Mouse (Mus musculus): ENCODE measurements around the gene Magi2. TPM values are rescaled to one million over a fixed set of nuclear protein-coding genes. Genes with fewer than 3 reads are reported as not detected.

The Magi2 gene
- polyA plus RNA-seq, 1 experiment from 2014 or later, result 22.3 TPM

DNA sequence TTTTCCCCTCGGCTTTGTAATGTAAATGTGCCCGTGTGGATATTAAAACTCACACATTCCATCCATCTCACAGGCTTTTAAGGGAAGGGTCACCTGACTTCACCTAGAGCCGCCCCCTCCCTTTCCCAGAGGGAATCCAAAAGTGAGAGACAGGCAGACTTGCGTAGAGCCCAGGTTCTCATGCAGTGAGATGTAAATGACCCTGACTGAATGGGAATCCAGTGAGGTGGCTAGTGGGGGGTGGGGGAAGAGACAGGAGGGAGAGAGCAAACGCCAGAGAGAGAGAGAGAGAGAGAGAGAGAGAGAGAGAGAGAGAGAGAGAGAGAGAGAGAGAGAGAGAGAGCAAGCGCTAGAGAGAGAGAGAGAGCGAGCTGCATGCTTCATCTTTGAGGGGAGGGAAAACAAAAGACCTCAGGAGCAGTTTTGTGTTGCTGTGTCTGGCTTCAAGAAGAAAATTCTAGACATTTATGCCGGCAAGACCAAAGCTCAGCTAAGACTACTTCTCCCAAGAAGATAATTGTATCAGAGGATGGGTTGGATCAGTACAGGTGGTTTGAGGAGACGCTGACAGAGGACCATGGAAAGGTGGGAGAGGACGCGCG is 680.6 kb downstream of the Magi2 start:
- ATAC-seq (ENCODE audit: low FRiP score), result peak; percentile 78
- under 1% methylated on average over 12 of the region's 12 CpGs for WGBS
- Histone ChIP-seq H3K27ac (peak overlapping the region; percentile 67), H3K27me3 (no peaks in the 10 kb centered on the region), H3K4me1 (peaks cover 14% of the 10 kb centered on the region), H3K9ac (peak overlapping the region; percentile 62), H3K4me3 (replicated peaks) (peak overlapping the region; percentile 53), H3K36me3 (replicated peaks) (no peaks in the 10 kb centered on the region), H3K4me2 (peak overlapping the region; percentile 73), H3K9me3 (no peaks in the 10 kb centered on the region)

DNA sequence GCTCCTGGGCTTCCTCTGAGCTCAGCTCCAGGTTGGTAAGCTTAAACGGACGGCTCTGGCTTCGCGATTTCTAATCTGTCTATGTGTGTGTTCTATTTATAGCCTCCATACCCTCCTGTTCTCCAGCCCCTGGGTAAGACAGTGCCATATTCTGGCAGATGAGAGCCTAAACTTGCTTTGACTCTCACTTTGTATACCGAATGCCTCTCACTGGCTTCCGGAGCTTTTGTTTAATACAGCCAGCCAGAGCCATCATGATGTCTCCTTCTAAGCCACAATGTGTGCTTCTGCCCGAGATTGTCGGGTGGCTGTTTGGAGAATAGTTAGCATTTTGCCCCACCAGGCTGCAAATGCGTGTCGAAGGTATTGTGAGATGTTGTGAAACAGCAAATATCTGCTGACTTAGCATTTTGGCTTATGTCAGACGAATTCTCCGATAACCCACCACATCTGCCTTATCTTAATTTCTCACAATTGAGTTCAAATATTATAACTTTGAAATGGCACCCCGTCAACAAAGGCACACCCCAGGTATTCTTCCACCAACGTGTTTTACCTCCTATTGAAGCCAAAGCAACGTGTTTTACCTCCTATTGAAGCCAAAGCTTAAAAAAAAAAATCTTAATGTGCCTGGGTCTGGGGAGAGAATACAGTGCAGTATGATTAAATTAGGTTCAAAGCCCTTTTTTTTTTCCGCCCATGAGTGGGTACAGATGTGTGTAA is 681.3 kb downstream of the Magi2 start:
- H3K36me3 ChIP-seq (replicated peaks), result no peaks in the 10 kb centered on the region
- H3K27me3 ChIP-seq, result no peaks in the 10 kb centered on the region
- no peaks in the 10 kb centered on the region for H3K9me3 ChIP-seq
- H3K4me1 ChIP-seq, result peaks cover 14% of the 10 kb centered on the region
- H3K27ac ChIP-seq, result peak overlapping the region; percentile 67
- peak overlapping the region; percentile 53 for H3K4me3 ChIP-seq (replicated peaks)
- ATAC-seq (ENCODE audit: low FRiP score), result peak; percentile 69
- peak overlapping the region; percentile 62 for H3K9ac ChIP-seq
- WGBS, result 4% methylated on average over 16 of the region's 16 CpGs
- peak overlapping the region; percentile 73 for H3K4me2 ChIP-seq

DNA sequence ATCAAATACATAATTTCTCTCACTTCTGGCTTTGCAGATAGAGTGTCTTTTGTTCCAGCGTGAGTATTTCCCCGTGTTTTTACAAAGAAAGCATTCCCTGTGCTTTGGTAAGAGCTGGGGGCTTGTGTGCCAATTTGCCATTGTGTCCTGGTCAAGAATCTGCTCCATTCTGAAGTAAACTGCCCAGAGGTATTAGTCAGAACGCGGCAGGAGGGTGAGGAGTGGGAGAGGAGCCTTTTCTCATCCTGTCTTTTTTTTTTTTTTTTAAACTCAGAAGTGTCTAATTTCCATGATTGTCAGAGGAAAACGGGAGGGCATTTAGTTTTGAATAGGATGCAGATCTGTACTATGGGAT is 681.8 kb downstream of the Magi2 start:
- ATAC-seq (ENCODE audit: low FRiP score), result no peak
- Histone ChIP-seq H3K36me3 (replicated peaks) (no peaks in the 10 kb centered on the region), H3K9me3 (no peaks in the 10 kb centered on the region), H3K4me3 (replicated peaks) (peak overlapping the region; percentile 53), H3K9ac (peak overlapping the region; percentile 62), H3K27ac (peak overlapping the region; percentile 67), H3K4me2 (peak overlapping the region; percentile 73), H3K4me1 (peaks cover 14% of the 10 kb centered on the region), H3K27me3 (no peaks in the 10 kb centered on the region)
- WGBS, result under 1% methylated on average over 5 of the region's 5 CpGs

DNA sequence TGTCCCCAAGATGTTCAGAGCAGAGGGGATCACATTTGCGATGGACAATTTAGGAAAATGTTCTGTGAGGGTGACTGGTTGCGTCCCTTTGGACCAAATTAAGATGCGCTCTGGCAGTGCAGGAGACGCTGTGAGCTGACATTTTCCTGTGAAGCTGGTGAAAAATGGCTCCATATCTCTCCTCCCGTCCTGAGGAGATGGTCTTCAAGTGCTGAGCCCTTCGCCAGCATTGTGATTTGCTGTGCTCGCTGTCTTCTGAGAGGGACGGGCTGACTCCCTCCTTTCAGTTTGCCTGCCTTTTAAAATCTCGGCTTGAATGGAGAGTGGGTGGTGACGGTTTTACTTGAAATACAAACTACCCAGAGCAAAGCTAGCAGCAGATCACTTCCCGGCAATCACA is 682.2 kb downstream of the Magi2 start:
- Histone ChIP-seq H3K27me3 (no peaks in the 10 kb centered on the region), H3K9me3 (no peaks in the 10 kb centered on the region), H3K27ac (peak overlapping the region; percentile 67), H3K4me2 (peak overlapping the region; percentile 73), H3K9ac (peak overlapping the region; percentile 62), H3K36me3 (replicated peaks) (no peaks in the 10 kb centered on the region), H3K4me1 (peaks cover 14% of the 10 kb centered on the region), H3K4me3 (replicated peaks) (peak overlapping the region; percentile 53)
- peak; percentile 28; the same call in 1 of the 2 replicates for ATAC-seq (ENCODE audit: low FRiP score)
- WGBS, result under 1% methylated on average over 11 of the region's 11 CpGs

DNA sequence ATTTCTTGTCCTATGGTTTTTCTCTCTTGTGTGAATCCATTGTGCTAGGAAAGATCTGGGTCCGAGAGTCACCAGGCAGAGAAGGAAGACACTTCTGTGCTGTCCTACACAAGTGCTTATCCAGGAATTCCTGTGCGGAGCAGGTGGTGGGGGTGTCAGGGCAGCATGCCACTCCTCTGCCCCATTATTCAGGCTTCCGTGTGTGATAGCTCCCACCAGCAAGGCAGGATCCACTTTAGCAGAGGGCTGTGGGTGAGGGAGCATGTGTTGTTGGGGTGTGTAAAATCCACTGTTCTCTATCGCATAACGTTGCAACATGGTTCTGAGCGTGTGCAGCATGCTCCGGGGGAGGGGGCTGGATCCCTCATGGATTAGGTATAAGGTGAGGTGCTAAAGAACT is 682.8 kb downstream of the Magi2 start:
- no peaks in the 10 kb centered on the region for H3K9me3 ChIP-seq
- H3K4me3 ChIP-seq (replicated peaks), result peak overlapping the region; percentile 53
- peaks cover 14% of the 10 kb centered on the region for H3K4me1 ChIP-seq
- no peaks in the 10 kb centered on the region for H3K27me3 ChIP-seq
- H3K4me2 ChIP-seq, result peak overlapping the region; percentile 73
- H3K27ac ChIP-seq, result no peak overlapping the region
- no peaks in the 10 kb centered on the region for H3K36me3 ChIP-seq (replicated peaks)
- H3K9ac ChIP-seq, result peak overlapping the region; percentile 62
- ATAC-seq (ENCODE audit: low FRiP score), result peak; percentile 13; the same call in 1 of the 2 replicates
- WGBS, result 61% methylated on average over 7 of the region's 7 CpGs

DNA sequence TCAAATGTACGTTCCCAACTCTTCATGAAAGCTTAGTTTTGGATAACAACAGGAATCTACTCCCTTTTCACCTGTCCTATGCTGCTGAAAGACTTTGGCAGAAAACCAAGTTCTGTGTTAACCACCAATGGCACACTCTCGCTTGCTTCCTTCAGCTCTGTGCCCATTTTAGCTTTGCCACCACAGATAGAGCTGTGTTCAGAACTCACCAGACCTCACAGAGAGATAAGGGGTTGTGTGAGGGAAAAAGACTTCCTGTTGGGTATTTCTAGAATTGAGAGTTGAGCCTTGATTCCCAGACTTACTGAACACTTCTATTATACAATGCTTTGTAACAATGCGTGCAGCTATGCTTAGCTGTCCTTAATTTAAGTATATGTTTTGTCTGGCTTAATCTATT is 705.3 kb downstream of the Magi2 start:
- Histone ChIP-seq H3K4me1 (no peaks in the 10 kb centered on the region), H3K36me3 (replicated peaks) (no peaks in the 10 kb centered on the region), H3K9ac (no peak overlapping the region), H3K27me3 (no peaks in the 10 kb centered on the region), H3K9me3 (no peaks in the 10 kb centered on the region), H3K4me2 (no peak overlapping the region), H3K27ac (no peak overlapping the region), H3K4me3 (replicated peaks) (no peak overlapping the region)
- no peak for ATAC-seq (ENCODE audit: low FRiP score)
- 81% methylated on average over 3 of the region's 3 CpGs for WGBS

DNA sequence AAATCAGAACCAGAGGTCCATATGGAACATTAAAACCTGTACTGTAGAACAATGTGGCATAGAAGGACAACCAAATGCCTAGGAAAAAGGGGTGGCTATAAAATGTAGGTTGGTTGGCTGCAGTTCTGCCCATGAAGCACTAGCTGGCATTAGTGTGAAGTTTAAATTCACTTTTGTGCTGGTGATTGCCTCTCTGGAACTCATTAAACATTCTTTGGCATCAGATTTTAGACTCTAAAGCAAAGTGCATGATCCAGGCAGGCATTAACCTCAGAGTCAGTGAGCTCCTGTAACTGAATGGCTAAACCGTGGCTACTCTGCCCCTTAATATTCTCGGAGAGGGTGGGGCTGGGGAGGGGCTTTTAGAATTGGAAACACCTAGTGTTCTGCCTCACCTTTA is 706.4 kb downstream of the Magi2 start:
- Histone ChIP-seq H3K4me3 (replicated peaks) (no peak overlapping the region), H3K9me3 (no peaks in the 10 kb centered on the region), H3K27ac (no peak overlapping the region), H3K27me3 (no peaks in the 10 kb centered on the region), H3K36me3 (replicated peaks) (no peaks in the 10 kb centered on the region), H3K4me2 (no peak overlapping the region), H3K9ac (no peak overlapping the region), H3K4me1 (no peaks in the 10 kb centered on the region)
- ATAC-seq (ENCODE audit: low FRiP score), result no peak
- 63% methylated on average over 2 of the region's 2 CpGs for WGBS

DNA sequence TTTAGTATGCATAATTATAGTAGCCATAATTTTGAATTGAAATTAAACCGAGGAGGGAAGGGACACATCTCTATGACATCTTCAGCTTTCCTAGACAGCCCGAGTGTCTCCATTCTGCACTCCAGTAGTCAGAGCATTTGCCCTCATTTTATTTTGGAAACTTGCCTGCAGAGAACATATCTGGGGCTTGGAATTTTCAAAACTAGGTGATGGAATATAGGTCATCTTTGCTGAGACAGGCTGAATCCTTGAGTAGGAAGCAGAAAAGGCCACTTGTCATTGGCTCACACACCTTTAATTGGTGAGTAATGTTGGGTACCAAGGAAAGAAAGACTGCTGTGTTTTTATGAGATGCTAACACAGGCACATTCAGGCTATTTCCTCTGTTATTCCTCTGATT is 724.3 kb downstream of the Magi2 start:
- no peaks in the 10 kb centered on the region for H3K4me1 ChIP-seq
- H3K36me3 ChIP-seq (replicated peaks), result no peaks in the 10 kb centered on the region
- H3K9me3 ChIP-seq, result no peaks in the 10 kb centered on the region
- H3K27ac ChIP-seq, result no peak overlapping the region
- no peak for ATAC-seq (ENCODE audit: low FRiP score)
- no peak overlapping the region for H3K4me2 ChIP-seq
- no peak overlapping the region for H3K9ac ChIP-seq
- 76% methylated on average over 2 of the region's 2 CpGs for WGBS
- H3K27me3 ChIP-seq, result no peaks in the 10 kb centered on the region
- H3K4me3 ChIP-seq (replicated peaks), result no peak overlapping the region

DNA sequence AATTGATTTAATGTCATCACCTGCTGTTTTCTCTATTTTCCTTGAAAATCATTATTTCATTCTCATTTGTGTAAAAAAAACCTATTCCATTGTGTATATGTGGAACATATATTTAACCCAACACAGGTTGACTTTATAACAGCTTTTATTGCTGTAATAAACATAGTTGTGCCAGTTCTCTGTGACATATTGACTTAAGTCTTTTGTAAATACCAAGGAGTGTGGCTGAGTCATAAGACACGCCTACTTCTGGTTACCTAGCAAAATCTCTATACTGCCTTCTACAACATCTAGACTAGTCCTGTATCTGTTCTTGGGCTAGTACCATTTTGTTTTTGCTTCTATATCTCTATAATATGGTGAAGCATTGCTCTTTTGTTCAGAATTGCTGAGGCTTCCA is 737.3 kb downstream of the Magi2 start:
- Histone ChIP-seq H3K36me3 (replicated peaks) (no peaks in the 10 kb centered on the region), H3K4me3 (replicated peaks) (no peak overlapping the region), H3K9ac (no peak overlapping the region), H3K27me3 (no peaks in the 10 kb centered on the region), H3K4me2 (no peak overlapping the region), H3K9me3 (no peaks in the 10 kb centered on the region), H3K27ac (no peak overlapping the region), H3K4me1 (no peaks in the 10 kb centered on the region)
- ATAC-seq (ENCODE audit: low FRiP score), result no peak
- WGBS, result 93% methylated on average over 1 of the region's 1 CpGs

DNA sequence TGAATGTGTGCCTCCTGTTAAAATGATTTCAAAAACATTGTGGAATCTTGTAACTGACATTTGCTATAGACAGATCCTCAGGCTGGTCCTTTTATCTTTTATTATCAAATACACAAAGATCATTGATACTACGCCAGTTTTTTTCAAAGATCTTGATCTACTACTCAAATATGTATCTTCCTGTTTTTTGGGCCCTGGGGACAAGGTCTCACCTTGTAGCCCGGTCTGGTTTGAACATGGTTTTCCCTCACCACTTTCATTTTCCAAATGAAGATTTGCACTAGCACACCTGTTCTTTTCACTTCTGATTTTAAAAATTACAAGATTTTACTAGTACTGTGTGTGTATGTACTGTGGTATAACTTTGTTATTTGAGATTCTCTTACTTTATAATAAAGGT is 745.9 kb downstream of the Magi2 start:
- Histone ChIP-seq H3K4me2 (no peak overlapping the region), H3K27me3 (no peaks in the 10 kb centered on the region), H3K4me3 (replicated peaks) (no peak overlapping the region), H3K36me3 (replicated peaks) (no peaks in the 10 kb centered on the region), H3K4me1 (no peaks in the 10 kb centered on the region), H3K27ac (no peak overlapping the region), H3K9ac (no peak overlapping the region), H3K9me3 (no peaks in the 10 kb centered on the region)
- ATAC-seq (ENCODE audit: low FRiP score), result no peak
- 85% methylated on average over 2 of the region's 2 CpGs for WGBS

DNA sequence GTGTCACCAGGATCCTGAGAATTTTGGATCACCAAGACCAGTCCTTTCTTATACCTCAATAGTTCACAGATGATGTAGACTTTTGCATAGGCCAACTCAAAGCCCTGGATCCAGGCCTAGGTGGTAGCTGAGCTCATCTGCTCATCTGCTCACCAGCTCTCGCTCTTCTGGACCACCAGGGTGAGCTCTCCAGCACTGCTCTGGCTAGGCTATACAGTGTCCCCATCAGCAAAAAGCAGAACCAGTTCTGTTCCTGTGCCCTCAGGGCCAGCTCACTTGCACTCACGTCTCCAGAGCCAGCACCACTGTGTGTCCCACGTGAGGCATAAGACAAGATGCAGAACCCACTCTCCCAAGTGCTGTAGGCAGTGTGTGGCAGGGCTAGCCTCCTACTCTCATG is 747.0 kb downstream of the Magi2 start:
- no peak for ATAC-seq (ENCODE audit: low FRiP score)
- no peak overlapping the region for H3K27ac ChIP-seq
- 90% methylated on average over 3 of the region's 3 CpGs for WGBS
- no peak overlapping the region for H3K4me2 ChIP-seq
- H3K36me3 ChIP-seq (replicated peaks), result no peaks in the 10 kb centered on the region
- H3K4me1 ChIP-seq, result no peaks in the 10 kb centered on the region
- H3K9ac ChIP-seq, result no peak overlapping the region
- no peaks in the 10 kb centered on the region for H3K27me3 ChIP-seq
- no peak overlapping the region for H3K4me3 ChIP-seq (replicated peaks)
- H3K9me3 ChIP-seq, result no peaks in the 10 kb centered on the region

DNA sequence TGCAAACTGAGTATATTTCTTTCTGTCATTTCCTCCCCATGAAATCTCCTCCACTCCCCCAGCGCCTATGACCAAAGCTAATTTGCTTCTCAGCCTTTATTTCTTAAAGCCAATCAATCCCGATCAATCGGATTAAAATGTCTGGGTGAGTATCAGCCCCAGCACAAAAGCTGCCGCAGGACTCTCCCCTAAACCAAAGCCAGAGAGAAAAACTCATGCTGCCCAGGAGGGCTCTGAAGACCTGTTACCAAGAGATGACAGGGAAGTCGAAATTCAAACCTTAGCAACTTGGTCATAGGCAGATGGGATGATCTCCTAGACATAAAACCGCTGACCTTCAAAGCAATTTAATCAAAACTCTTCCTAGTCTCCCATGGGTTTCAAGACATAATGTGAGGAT is 754.7 kb downstream of the Magi2 start:
- Histone ChIP-seq H3K4me2 (no peak overlapping the region), H3K36me3 (replicated peaks) (no peaks in the 10 kb centered on the region), H3K9ac (no peak overlapping the region), H3K4me1 (peaks cover 18% of the 10 kb centered on the region), H3K27ac (peak overlapping the region; percentile 25; the same call in 1 of the 2 replicates), H3K9me3 (no peaks in the 10 kb centered on the region), H3K4me3 (replicated peaks) (no peak overlapping the region), H3K27me3 (no peaks in the 10 kb centered on the region)
- 52% methylated on average over 6 of the region's 6 CpGs for WGBS
- ATAC-seq (ENCODE audit: low FRiP score), result 0 out of 2 replicates have a peak, but pooled peaks have one; percentile 33

DNA sequence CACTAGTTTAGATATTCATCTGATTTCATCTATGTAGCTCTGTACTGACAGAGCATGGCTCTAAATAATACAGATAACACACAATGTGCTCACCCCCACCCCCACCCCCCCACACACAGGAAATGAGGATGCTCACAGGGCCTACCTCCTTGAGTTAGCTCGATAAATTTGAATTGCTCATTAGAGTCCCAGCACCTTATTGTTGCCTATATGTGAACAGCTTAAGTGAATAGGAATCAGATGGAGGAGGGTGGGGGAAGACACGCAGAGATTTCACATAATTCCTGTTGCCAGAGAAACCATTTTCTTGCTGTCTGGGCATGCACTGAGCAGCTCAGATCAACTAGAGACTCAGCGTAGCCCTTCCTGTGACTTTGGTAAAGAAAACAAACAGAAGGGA is 755.2 kb downstream of the Magi2 start:
- no peak overlapping the region for H3K4me3 ChIP-seq (replicated peaks)
- ATAC-seq (ENCODE audit: low FRiP score), result peak; percentile 84
- H3K36me3 ChIP-seq (replicated peaks), result no peaks in the 10 kb centered on the region
- peaks cover 18% of the 10 kb centered on the region for H3K4me1 ChIP-seq
- H3K9me3 ChIP-seq, result no peaks in the 10 kb centered on the region
- H3K9ac ChIP-seq, result no peak overlapping the region
- WGBS, result 12% methylated on average over 3 of the region's 3 CpGs
- peak overlapping the region; percentile 8; the same call in 1 of the 2 replicates for H3K27ac ChIP-seq
- no peaks in the 10 kb centered on the region for H3K27me3 ChIP-seq
- H3K4me2 ChIP-seq, result no peak overlapping the region
